Mouse (Mus musculus): ENCODE measurements around the gene Rab43.

Rab43 gene

DNA sequence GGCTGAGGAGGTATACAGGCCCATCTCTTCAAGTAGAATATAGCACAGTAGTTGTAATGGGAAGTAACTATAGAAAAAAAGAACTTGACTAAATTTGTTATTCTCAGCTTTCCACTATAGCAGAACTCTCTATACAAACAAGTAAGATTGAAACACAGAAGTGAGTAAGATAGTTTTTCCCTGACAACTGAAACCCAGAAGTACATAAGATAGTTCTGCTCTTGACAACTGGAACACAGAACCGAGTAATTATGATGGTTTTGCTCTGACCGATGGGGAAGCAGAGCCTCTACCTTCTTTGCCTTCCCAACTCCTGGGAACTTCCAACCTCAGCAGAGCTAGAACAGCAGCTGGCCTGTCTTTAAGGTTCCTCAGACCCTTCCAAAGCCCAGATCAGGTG, 2.8 kb downstream of the Rab43 start:
- DNase-seq (ENCODE audit: low spot score) = no peak

DNA sequence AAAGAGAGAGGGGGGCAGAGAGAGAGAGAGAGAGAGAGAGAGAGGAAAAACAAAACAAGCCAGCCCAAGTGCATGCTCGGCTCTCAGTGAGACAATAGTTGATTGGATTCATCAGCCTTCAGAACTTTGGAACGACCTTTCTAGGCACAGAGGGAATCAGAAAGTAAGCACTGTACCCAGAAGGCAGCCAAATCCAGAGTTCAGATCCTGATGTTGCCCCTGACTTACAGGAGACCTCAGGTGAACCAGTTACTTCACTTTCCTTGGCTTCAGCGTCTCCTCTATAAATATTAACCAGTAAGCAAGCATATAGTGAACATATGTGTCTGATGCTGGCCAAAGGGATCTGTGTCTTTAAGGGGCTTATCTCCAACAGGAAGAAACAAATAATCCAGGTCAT, 3.4 kb downstream of the Rab43 start:
- no peak for DNase-seq (ENCODE audit: low spot score)

DNA sequence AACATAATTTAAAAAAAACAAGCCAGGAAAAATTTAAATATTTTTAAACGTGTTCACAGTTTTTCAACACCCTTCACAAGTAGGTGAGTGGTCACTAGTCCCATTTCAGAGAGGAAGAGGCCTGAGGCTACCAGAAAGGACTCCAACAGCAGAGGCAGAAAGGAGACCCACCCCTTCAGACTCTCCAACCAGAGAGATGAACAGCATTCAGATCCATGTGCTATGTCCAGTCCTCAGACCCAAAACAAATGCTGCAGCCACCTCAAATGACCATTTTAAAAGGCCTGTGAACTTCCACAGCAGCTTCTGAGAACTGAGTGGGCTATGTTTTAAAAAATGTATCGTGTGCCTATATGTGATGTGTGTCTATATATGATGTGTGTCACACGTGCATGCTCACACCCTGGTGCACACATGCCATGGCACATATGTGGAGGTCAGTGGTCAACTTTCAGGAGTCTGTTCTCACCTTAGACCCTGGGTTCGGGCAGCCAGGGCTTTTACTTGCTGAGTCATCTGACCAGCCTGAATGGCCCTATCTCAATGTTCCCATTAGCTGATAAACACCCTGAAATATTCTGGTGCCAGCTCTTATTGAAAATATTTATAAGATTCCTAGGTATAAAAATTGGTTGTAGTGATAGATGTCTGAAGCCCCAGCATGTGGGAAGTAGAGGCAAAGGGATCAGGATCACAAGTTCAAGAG, 4.1 kb downstream of the Rab43 start:
- no peak for DNase-seq (ENCODE audit: low spot score)

- DNase-seq (ENCODE audit: low spot score) = no peak
Observed at GRCm38 (mm10) chr6:87806857-87807256, 5.1 kb downstream of the Rab43 start.

GRCm38 (mm10) chr6:87806028-87806427, 5.9 kb downstream of the Rab43 start:
- no peak for DNase-seq (ENCODE audit: low spot score)

DNA sequence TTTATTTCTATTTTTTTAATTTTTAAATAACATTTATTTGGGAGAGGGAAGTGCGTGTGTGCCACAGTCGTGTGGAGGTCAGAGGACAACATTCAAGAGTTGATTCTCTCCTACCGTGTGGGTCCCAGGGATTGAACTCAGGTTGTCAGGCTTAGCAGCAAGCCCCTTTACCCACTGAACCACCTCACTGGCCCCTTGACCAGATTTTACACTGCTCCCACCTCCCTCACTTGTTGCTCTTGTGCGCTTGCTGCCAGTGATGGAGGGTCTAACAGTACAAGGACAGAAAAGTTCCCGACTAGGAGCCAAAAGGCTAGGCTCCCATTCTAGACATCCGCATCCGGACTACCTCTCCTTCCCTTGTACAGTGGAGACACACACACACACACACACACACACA, 6.5 kb downstream of the Rab43 start:
- no peak for DNase-seq (ENCODE audit: low spot score)

GRCm38 (mm10) chr6:87804886-87805285, 7.1 kb downstream of the Rab43 start:
- DNase-seq (ENCODE audit: low spot score) = no peak

- no peak for DNase-seq (ENCODE audit: low spot score)
Observed at GRCm38 (mm10) chr6:87804036-87804435, 7.9 kb downstream of the Rab43 start.

DNA sequence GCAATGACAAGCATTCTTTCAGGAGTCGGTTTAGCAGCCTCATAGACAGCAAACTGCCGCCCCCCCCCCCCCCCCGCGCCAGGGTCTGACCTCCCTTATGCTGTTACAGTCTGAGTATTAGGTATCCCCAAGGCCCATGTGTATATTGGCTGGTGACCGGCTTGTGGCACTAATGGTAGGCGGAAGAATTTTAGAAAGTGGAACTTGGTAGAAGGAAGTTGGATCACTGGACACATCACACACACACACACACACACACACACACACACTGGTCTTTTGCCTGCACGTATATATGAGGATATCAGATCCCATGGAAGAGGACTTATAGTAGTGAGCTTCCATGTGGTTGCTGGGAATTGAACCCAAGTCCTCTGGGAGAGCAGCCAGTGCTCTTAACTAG, 9.5 kb downstream of the Rab43 start:
- DNase-seq (ENCODE audit: low spot score) = no peak

- no peak for DNase-seq (ENCODE audit: low spot score)
Observed at GRCm38 (mm10) chr6:87799576-87799975, 12.4 kb downstream of the Rab43 start.

DNA sequence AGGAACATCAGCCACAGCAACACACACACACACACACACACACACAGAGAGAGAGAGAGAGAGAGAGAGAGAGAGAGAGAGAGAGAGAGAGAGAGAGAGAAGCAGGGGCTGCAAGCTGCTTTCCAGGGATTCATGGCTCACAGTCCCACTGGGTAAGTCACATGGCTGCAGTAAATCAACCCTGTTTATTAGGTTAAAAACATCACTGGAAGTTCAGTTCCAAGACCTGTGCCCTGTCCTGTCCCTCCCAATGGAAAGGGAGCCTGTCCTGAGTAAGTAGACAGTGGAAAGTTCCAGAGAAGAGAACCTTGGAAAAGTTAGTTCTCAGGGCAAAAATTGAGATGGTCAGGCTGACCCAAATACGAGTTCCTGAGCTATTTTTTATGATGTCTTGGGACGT, 14.6 kb downstream of the Rab43 start:
- DNase-seq (ENCODE audit: low spot score) = no peak

GRCm38 (mm10) chr6:87796251-87796880, 15.6 kb downstream of the Rab43 start:
- DNase-seq (ENCODE audit: low spot score) = no peak

GRCm38 (mm10) chr6:87795385-87796150, 16.4 kb downstream of the Rab43 start:
- no peak for DNase-seq (ENCODE audit: low spot score)

DNA sequence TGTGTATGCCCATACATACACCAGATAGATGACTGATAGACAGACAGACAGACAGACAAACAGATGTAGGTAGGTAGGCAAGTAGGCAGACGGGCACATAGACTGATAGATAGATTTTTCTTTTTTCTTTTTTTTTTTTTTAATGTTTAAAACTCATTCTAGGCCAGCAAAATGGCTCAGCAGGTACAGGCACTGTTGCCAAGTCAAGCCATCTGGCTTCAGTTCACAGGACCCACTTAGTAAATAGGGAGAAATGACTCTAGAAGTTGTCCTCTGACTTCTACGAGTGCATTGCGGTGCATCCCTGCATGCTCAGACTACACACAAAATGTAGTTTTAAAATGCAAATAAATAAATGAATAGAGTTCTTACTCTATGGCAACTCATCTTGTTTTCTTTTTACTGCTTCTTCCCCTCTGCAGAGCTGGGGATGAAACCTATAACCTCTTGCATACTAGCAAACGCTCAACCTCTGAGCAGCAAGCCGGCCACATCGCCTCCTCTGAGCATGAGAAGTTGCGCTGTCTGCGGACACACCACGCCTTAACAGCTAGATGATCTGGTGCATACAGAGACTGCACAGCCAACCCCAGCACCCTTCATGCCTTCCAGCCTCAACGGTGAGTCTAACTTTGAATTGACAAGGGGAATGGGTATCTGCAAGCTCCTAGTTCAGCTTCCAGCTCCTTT, 18.0 kb downstream of the Rab43 start:
- no peak for DNase-seq (ENCODE audit: low spot score)

GRCm38 (mm10) chr6:87791826-87792225, 20.1 kb downstream of the Rab43 start:
- no peak for DNase-seq (ENCODE audit: low spot score)

- DNase-seq (ENCODE audit: low spot score) = peak; percentile 55
Observed at GRCm38 (mm10) chr6:87790779-87791480, 21.0 kb downstream of the Rab43 start.

- DNase-seq (ENCODE audit: low spot score) = peak; percentile 36
Observed at GRCm38 (mm10) chr6:87789791-87790190, 22.2 kb downstream of the Rab43 start.

GRCm38 (mm10) chr6:87788896-87789587, 22.9 kb downstream of the Rab43 start:
- DNase-seq (ENCODE audit: low spot score) = peak; percentile 53

- DNase-seq (ENCODE audit: low spot score) = peak; percentile 30
Observed at GRCm38 (mm10) chr6:87788266-87788895, 23.6 kb downstream of the Rab43 start.

DNA sequence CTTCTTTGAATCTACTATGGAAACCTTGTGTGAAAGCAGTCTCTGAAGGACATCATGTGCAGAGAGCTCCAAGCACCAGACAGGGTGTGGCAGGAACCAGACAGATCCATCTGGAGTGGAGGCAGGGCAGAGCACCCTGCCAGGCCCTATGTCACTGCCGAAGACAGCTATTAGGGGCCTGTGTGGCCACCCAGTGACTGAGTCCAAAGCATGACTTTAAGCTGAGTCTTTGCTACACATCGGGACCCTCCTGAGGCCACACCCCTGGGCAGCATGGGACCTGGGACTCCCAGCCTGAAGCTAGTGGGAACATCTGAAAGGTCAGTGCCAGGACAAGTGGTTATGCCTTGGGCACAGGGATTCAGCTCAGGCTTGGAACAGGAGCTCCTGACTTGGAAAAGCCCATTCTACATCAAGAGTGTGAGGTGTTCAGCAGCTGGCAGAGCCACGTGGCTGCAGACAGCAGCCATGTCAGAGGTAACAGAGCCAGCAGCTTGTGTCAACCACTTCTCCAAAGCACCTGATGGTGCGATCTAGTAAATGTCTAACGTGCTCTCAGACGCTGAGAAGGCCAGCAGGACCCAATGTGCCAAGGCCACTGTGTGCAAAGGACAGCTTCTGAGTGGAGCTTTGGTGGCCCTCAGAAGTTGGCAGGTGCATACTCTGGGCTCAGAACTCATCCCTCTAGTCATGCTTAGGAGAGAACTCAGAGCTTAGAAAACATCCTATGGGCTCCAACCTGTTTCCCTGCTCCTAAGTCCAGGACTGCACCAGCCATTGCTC, 24.7 kb downstream of the Rab43 start:
- DNase-seq (ENCODE audit: low spot score) = peak; percentile 42
